Mouse (Mus musculus) heart, adult 2 months (tissue): ENCODE data around the gene Fads3.

Experiments used
- CTCF ChIP-seq: fragments of 200-600 bp; IDR thresholded peaks from 2 replicates; pipeline ENCODE4 v1.8.1; 2022; ENCODE audit warnings: antibody characterized with exemption, mild to moderate bottlenecking, moderate library complexity
- EP300 ChIP-seq: fragments of 200-500 bp; IDR thresholded peaks from 2 replicates; pipeline ENCODE4 v1.6.1; 2011; ENCODE audit warnings: low read depth, low read length, control low read depth; ENCODE audit not compliant: insufficient read depth
- POLR2A ChIP-seq: fragments of 200-500 bp; IDR thresholded peaks from 2 replicates; pipeline ENCODE4 v1.6.1; 2011; ENCODE audit warnings: mild to moderate bottlenecking, low read depth, low read length, control low read depth; ENCODE audit not compliant: insufficient read depth

GRCm38 (mm10) chr19:10061624-10062023 lies 20.3 kb downstream of the Fads3 start:
- TF ChIP-seq CTCF (no peak), POLR2A (no peak), EP300 (no peak)
